Mouse (Mus musculus): ENCODE results near the gene Vmn1r89.

DNA sequence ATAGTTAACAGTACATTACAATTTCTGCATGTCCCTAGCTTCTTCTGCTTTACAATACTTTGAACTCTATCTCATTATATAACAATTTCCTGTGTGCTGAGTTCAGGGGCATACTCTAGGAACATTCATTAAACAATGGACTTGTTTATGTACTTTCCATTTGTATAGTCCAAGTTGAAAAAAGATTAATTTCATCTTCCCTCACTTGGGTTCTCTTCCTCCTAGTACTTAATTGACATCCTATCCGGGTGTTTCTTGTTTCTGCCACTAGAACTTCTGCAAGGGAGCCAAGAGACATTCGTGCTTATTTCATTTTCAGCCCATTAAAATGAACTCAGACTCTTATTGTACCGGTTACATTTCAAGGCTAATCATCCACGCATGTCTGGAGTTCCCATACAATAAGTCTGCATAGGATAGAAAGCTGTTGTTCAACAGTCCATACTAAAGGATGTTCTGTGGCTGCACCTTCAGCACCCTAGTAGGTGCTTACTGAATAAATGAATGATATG is 56.0 kb downstream of the Vmn1r89 start:
- no peak for TF ChIP-seq CTCF (IDR thresholded peaks at IDR 0.05; ENCODE audit: low read depth)
- no peak for TF ChIP-seq EP300 (IDR thresholded peaks at IDR 0.05; ENCODE audit: low read depth)
